Mouse (Mus musculus) bone marrow, adult 2 months (tissue): ENCODE measurements around the gene Mta3.

Experiments used
- CTCF ChIP-seq: fragments of 200-500 bp; IDR thresholded peaks from 2 replicates; pipeline ENCODE4 v1.5.1; 2011; ENCODE audit warnings: low read length, control low read depth; ENCODE audit not compliant: control insufficient read depth, insufficient read depth
- POLR2A ChIP-seq: fragments of 200-500 bp; IDR thresholded peaks from 2 replicates; pipeline ENCODE4 v1.6.1; 2011; ENCODE audit warnings: low read depth, mild to moderate bottlenecking, control low read depth, low read length, borderline replicate concordance; ENCODE audit not compliant: control insufficient read depth

DNA sequence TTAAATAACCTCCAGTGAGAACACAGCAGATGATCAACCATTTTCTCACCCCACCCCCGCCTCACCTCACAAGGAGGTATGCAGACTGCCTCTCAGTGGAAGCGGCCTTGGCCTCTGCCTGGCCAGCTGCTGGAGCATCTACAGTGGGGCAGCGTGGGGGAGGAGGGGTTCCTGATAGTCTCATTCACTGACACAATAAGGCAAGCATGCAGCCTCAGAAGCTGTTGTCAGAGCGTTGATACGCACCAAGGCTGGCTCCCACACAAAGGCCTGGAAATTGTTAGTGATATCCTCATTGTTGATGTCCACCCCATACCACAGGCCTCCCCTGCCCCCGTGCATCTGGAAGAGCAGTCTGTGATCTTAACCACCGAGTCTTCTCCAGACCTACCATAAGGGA is 137.8 kb downstream of the Mta3 start:
- no peak for TF ChIP-seq POLR2A
- TF ChIP-seq CTCF: no peak
